Mouse (Mus musculus) heart, postnatal 0 days (tissue): Measurements from ENCODE around the gene Arhgef40.

ENCODE experiments used
- CTCF ChIP-seq: IDR thresholded peaks from 2 replicates; pipeline ENCODE4 v1.5.1; 2016; ENCODE audit warnings: antibody characterized with exemption, control low read depth, low read depth
- EP300 ChIP-seq: IDR thresholded peaks from 2 replicates; pipeline ENCODE4 v1.6.1; 2016; ENCODE audit warnings: antibody characterized with exemption, low read depth

- TF ChIP-seq EP300 (no peak), CTCF (no peak)
These were observed 36.6 kb downstream of the Arhgef40 start for GRCm38 (mm10) chr14:52021138-52021529.
